Mouse (Mus musculus) activated CD4-positive, CD25-positive, alpha-beta regulatory T cell, adult 4 months (primary cell): ENCODE data around the gene Gm10100. TPM values are rescaled to one million over a fixed set of nuclear protein-coding genes. Genes with fewer than 3 reads are reported as not detected.
"Not testable (repeated sequence)": the region's sequence is repeated elsewhere in the genome, so short reads cannot be mapped to it uniquely, and the experiment has no call there.

Experiments
- ATAC-seq: one replicate; pipeline ENCODE4 v1.8.0; 2017
- polyA plus RNA-seq, 2 experiments: library from polyadenylated mRNA; unstranded; fragments of 100-300 nt; shearing (Covaris generic); gene quantifications; one replicate each; pipeline ENCODE4 v1.2.1; 2017

The Gm10100 gene
- not detected for polyA plus RNA-seq

GRCm38 (mm10) chr10:77726186-77726585 is at the start of gene Gm10100:
TSS of gene Gm10100 (plus strand) at chr10:77726486.
- ATAC-seq: no peak

GRCm38 (mm10) chr10:77677562-77677961 is 48.7 kb upstream of the Gm10100 start:
- peak; percentile 23 for ATAC-seq

- no peak for ATAC-seq
Measured at GRCm38 (mm10) chr10:77682994-77683393, 43.3 kb upstream of the Gm10100 start.

- no peak for ATAC-seq
Measured at GRCm38 (mm10) chr10:77684181-77684580, 42.1 kb upstream of the Gm10100 start.

- no peak for ATAC-seq
Measured at GRCm38 (mm10) chr10:77685895-77686664, 40.2 kb upstream of the Gm10100 start, which contains the start of gene Tspear. TSS of gene Tspear (plus strand) at chr10:77686569.

GRCm38 (mm10) chr10:77687021-77687420 is 39.3 kb upstream of the Gm10100 start:
- no peak for ATAC-seq

GRCm38 (mm10) chr10:77690356-77690807 is 35.9 kb upstream of the Gm10100 start, which contains the start of gene Gm19402:
TSS of gene Gm19402 (minus strand) at chr10:77690757.
- not testable (repeated sequence) for ATAC-seq

GRCm38 (mm10) chr10:77697133-77697532 is 29.2 kb upstream of the Gm10100 start, which contains the start of gene Gm9508:
TSS of gene Gm9508 (minus strand) at chr10:77697233.
- no peak for ATAC-seq

GRCm38 (mm10) chr10:77706326-77706725 is 20.0 kb upstream of the Gm10100 start, which contains the start of gene Gm10272:
TSS of gene Gm10272 (plus strand) at chr10:77706626.
- ATAC-seq: no peak

GRCm38 (mm10) chr10:77709831-77710230 is 16.5 kb upstream of the Gm10100 start:
- no peak for ATAC-seq

- ATAC-seq: not testable (repeated sequence)
Measured at GRCm38 (mm10) chr10:77711157-77711556, 15.1 kb upstream of the Gm10100 start, which contains the start of gene Gm10024. TSS of gene Gm10024 (plus strand) at chr10:77711457.

- no peak for ATAC-seq
Measured at GRCm38 (mm10) chr10:77713734-77714133, 12.6 kb upstream of the Gm10100 start.

- no peak for ATAC-seq
Measured at GRCm38 (mm10) chr10:77715507-77715906, 10.8 kb upstream of the Gm10100 start, which contains the start of gene Gm10142. TSS of gene Gm10142 (plus strand) at chr10:77715807.

GRCm38 (mm10) chr10:77720299-77720698 is 6.0 kb upstream of the Gm10100 start, which contains the start of gene Krtap12-1:
TSS of gene Krtap12-1 (plus strand) at chr10:77720599.
- ATAC-seq: not testable (repeated sequence)

GRCm38 (mm10) chr10:77724855-77725254 is 1.4 kb upstream of the Gm10100 start:
- ATAC-seq: no peak

GRCm38 (mm10) chr10:77728280-77728679 is 2.0 kb downstream of the Gm10100 start:
- ATAC-seq: no peak

GRCm38 (mm10) chr10:77729241-77729640 is 3.0 kb downstream of the Gm10100 start:
- no peak for ATAC-seq

- no peak for ATAC-seq
Measured at GRCm38 (mm10) chr10:77735928-77736327, 9.6 kb downstream of the Gm10100 start.

- ATAC-seq: no peak
Measured at GRCm38 (mm10) chr10:77738929-77739328, 12.6 kb downstream of the Gm10100 start.

GRCm38 (mm10) chr10:77741924-77742688 is 15.8 kb downstream of the Gm10100 start, which contains the start of gene Gm18596:
TSS of gene Gm18596 (minus strand) at chr10:77742638.
- not testable (repeated sequence) for ATAC-seq

- not testable (repeated sequence) for ATAC-seq
Measured at GRCm38 (mm10) chr10:77750686-77751085, 24.4 kb downstream of the Gm10100 start.

GRCm38 (mm10) chr10:77751254-77751653 is 25.0 kb downstream of the Gm10100 start, which contains the start of gene Gm9736:
TSS of gene Gm9736 (minus strand) at chr10:77751354.
- ATAC-seq: not testable (repeated sequence)

GRCm38 (mm10) chr10:77752312-77752711 is 26.0 kb downstream of the Gm10100 start:
- ATAC-seq: not testable (repeated sequence)
